Mouse (Mus musculus) midbrain, embryonic 13.5 days (tissue): Measurements from ENCODE around the gene Slf2. TPM values are rescaled to one million over a fixed set of nuclear protein-coding genes. Genes with fewer than 3 reads are reported as not detected.

ENCODE experiments used
- ATAC-seq: fragments of 200-750 bp; cut with Nextera tagmentation; 2 replicates; pipeline ENCODE4 v1.8.0; 2017; ENCODE audit warnings: mild to moderate bottlenecking, moderate TSS enrichment, moderate library complexity
- H3K27ac ChIP-seq: fragments of 300-500 bp; sonication (generic); 2 replicates; pipeline ENCODE4 v1.5.1; 2015; ENCODE audit warnings: inconsistent platforms, mild to moderate bottlenecking, moderate library complexity
- H3K27me3 ChIP-seq: fragments of 300-500 bp; sonication (generic); 2 replicates; pipeline ENCODE4 v1.6.1; 2015; ENCODE audit warnings: mild to moderate bottlenecking, inconsistent platforms
- H3K36me3 ChIP-seq: fragments of 300-500 bp; sonication (generic); 2 replicates; pipeline ENCODE4 v1.6.1; 2015; ENCODE audit warnings: mild to moderate bottlenecking, inconsistent platforms
- H3K4me1 ChIP-seq: fragments of 300-500 bp; sonication (generic); replicated peaks from 2 replicates; pipeline ENCODE4 v1.6.1; 2015; ENCODE audit warnings: inconsistent platforms
- H3K4me2 ChIP-seq: fragments of 300-500 bp; sonication (generic); replicated peaks from 2 replicates; pipeline ENCODE4 v1.6.1; 2015; ENCODE audit warnings: moderate library complexity, mild to moderate bottlenecking, inconsistent platforms
- H3K4me3 ChIP-seq: fragments of 300-500 bp; sonication (generic); replicated peaks from 2 replicates; pipeline ENCODE4 v1.5.1; 2015; ENCODE audit warnings: mild to moderate bottlenecking, inconsistent platforms
- H3K9ac ChIP-seq: fragments of 300-500 bp; sonication (generic); replicated peaks from 2 replicates; pipeline ENCODE4 v1.6.1; 2015; ENCODE audit warnings: mild to moderate bottlenecking, inconsistent platforms
- H3K9me3 ChIP-seq: fragments of 300-500 bp; sonication (generic); 2 replicates; pipeline ENCODE4 v1.6.1; 2016; ENCODE audit warnings: mild to moderate bottlenecking, inconsistent platforms
- WGBS: fragments of 180-500 bp; shearing (Covaris S2); methylation state at CpG from one replicate; pipeline ENCODE4 v1.1.7; 2015; 5-methylcytosine and 5-hydroxymethylcytosine counted together
- polyA plus RNA-seq: library from polyadenylated mRNA; unstranded; fragments of >200 nt; fragmentation: Nextera tagmentation; extraction: Ambion mirVana; gene quantifications from 2 replicates; pipeline ENCODE4 v1.2.1, GENCODE M21; 2015

The Slf2 gene
- polyA plus RNA-seq, 1 experiment from 2014 or later: 30.2 TPM

GRCm38 (mm10) chr19:44918171-44918570, 12.8 kb upstream of the Slf2 start:
- Histone ChIP-seq H3K4me1 (0 out of 2 replicates have a peak, but pooled peaks cover 4% of the 10 kb centered on the region), H3K9ac (no peak overlapping the region), H3K9me3 (no peaks in the 10 kb centered on the region), H3K36me3 (no peaks in the 10 kb centered on the region), H3K4me3 (no peak overlapping the region), H3K27ac (no peak overlapping the region), H3K4me2 (no peak overlapping the region), H3K27me3 (0 out of 2 replicates have a peak, but pooled peaks cover 10% of the 10 kb centered on the region)
- ATAC-seq: no peak
- 88% methylated on average over 6 of the region's 6 CpGs for WGBS

GRCm38 (mm10) chr19:44921466-44922139, 9.3 kb upstream of the Slf2 start:
- H3K36me3 ChIP-seq: no peaks in the 10 kb centered on the region

DNA sequence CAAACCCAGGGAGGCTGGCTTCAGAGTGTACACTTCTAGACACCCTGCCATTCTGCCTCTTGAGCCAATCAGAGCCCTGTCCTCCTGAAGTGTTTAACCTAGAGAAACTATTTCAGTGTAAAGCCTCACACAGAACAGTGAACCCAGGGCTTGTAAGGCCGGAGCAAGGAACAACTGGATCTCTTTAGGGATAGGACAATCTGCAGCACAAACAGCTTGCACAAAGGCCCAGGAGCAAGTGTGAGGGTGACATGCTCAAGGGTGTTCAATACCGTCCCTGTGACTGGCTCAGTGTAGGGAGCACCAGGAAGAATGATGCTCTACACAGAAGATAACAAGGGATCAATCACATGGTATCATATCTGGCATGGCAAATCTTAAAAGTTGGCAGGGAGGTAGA, 8.4 kb upstream of the Slf2 start:
- Histone ChIP-seq H3K4me2 (no peak overlapping the region), H3K36me3 (no peaks in the 10 kb centered on the region), H3K4me3 (no peak overlapping the region), H3K27me3 (peaks cover 27% of the 10 kb centered on the region), H3K9me3 (no peaks in the 10 kb centered on the region), H3K27ac (no peak overlapping the region), H3K4me1 (no peaks in the 10 kb centered on the region), H3K9ac (no peak overlapping the region)
- 78% methylated on average over 2 of the region's 2 CpGs for WGBS
- ATAC-seq: no peak

More at GRCm38 (mm10) chr19:44921466-44922139, 9.3 kb upstream of the Slf2 start:
- Histone ChIP-seq H3K9ac (no peak overlapping the region), H3K9me3 (no peaks in the 10 kb centered on the region), H3K4me1 (no peaks in the 10 kb centered on the region), H3K4me3 (no peak overlapping the region), H3K4me2 (no peak overlapping the region), H3K27me3 (peaks cover 19% of the 10 kb centered on the region), H3K27ac (no peak overlapping the region)
- WGBS: 75% methylated on average over 1 of the region's 1 CpGs
- ATAC-seq: no peak

GRCm38 (mm10) chr19:44924699-44925098, 6.3 kb upstream of the Slf2 start:
- no peak overlapping the region for H3K9ac ChIP-seq
- H3K4me1 ChIP-seq: peaks cover 12% of the 10 kb centered on the region
- H3K4me3 ChIP-seq: no peak overlapping the region
- no peaks in the 10 kb centered on the region for H3K36me3 ChIP-seq
- 82% methylated on average over 5 of the region's 5 CpGs for WGBS
- no peaks in the 10 kb centered on the region for H3K9me3 ChIP-seq
- peaks cover 42% of the 10 kb centered on the region for H3K27me3 ChIP-seq
- no peak for ATAC-seq
- no peak overlapping the region for H3K27ac ChIP-seq
- no peak overlapping the region for H3K4me2 ChIP-seq

GRCm38 (mm10) chr19:44926781-44927180, 4.2 kb upstream of the Slf2 start:
- no peak overlapping the region for H3K4me3 ChIP-seq
- H3K36me3 ChIP-seq: no peaks in the 10 kb centered on the region
- ATAC-seq: no peak
- H3K4me2 ChIP-seq: no peak overlapping the region
- peaks cover 17% of the 10 kb centered on the region for H3K4me1 ChIP-seq
- no peak overlapping the region for H3K9ac ChIP-seq
- WGBS: 79% methylated on average over 6 of the region's 6 CpGs
- peaks cover 38% of the 10 kb centered on the region for H3K27me3 ChIP-seq
- H3K27ac ChIP-seq: no peak overlapping the region
- H3K9me3 ChIP-seq: no peaks in the 10 kb centered on the region

DNA sequence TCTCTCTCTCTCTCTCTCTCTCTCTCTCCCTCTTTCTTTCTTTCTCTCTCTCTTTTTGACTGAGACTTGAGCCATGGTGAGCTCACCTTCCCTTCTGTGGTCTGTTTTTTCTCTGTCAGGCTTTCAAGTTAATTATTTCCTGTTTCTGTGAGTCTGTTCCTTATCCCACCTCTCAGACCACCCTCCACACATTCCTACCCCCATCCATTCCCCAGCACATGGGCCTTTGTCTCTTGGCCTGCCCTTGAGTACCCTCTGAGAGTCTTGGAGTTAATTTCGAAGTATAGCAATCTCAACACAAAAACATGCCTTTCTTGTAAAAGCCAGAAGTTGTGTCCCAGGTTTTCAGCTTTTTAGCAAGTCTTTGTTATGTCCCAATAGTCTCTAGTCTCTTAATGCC, 3.7 kb upstream of the Slf2 start:
- no peak for ATAC-seq
- WGBS: 73% methylated on average over 1 of the region's 1 CpGs
- Histone ChIP-seq H3K27ac (no peak overlapping the region), H3K36me3 (no peaks in the 10 kb centered on the region), H3K4me1 (peaks cover 20% of the 10 kb centered on the region), H3K9me3 (no peaks in the 10 kb centered on the region), H3K4me3 (no peak overlapping the region), H3K9ac (no peak overlapping the region), H3K27me3 (peaks cover 38% of the 10 kb centered on the region), H3K4me2 (no peak overlapping the region)

DNA sequence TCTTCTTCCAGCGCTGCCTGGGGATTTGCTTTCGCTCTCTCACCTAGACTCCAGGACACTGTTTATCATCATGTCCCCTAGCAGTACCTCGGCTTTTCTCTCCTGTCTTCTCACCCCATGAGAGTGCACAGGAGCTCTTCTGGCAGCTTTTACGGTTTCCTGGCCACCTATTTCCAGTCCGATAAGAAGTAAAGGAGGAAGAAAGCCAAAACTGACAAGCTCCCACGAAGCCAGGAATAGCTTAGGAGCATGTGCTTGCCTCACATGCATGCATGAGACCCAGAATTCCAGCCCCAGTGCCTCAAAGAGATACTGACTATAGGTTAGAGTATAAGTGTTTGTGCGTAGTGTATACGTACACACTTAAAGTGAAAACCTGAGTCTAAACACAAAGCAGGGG, 2.8 kb upstream of the Slf2 start:
- no peak overlapping the region for H3K4me3 ChIP-seq
- H3K4me1 ChIP-seq: peaks cover 27% of the 10 kb centered on the region
- H3K9ac ChIP-seq: no peak overlapping the region
- 52% methylated on average over 8 of the region's 8 CpGs for WGBS
- no peak overlapping the region for H3K27ac ChIP-seq
- no peaks in the 10 kb centered on the region for H3K36me3 ChIP-seq
- peaks cover 33% of the 10 kb centered on the region for H3K27me3 ChIP-seq
- no peak for ATAC-seq
- H3K4me2 ChIP-seq: no peak overlapping the region
- no peaks in the 10 kb centered on the region for H3K9me3 ChIP-seq

DNA sequence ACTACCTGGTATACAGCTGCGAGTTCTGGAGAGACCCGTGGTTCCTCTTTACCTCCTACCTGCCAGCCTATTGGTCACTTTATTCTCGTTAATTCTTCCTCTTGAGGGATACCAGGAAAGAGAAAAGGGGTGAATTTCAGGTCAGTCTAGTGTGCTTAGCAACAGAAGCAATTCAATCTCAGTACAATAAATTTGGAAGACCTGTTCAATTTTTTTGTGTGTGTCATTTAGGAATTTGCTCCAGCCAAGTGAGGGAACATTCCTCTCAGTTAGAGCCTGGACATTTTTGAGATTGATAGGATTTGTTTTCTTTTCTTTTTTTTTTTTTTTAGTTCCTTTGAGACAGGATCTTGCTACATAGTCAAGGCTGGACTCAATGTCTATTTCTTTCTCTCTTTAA, 1.7 kb upstream of the Slf2 start:
- no peaks in the 10 kb centered on the region for H3K36me3 ChIP-seq
- no peak overlapping the region for H3K9ac ChIP-seq
- H3K4me3 ChIP-seq: no peak overlapping the region
- H3K4me2 ChIP-seq: no peak overlapping the region
- H3K27me3 ChIP-seq: peaks cover 33% of the 10 kb centered on the region
- no peaks in the 10 kb centered on the region for H3K9me3 ChIP-seq
- ATAC-seq: no peak
- no peak overlapping the region for H3K27ac ChIP-seq
- 23% methylated on average over 3 of the region's 3 CpGs for WGBS
- H3K4me1 ChIP-seq: peaks cover 32% of the 10 kb centered on the region

- Histone ChIP-seq H3K4me1 (peaks cover 32% of the 10 kb centered on the region), H3K9me3 (no peaks in the 10 kb centered on the region), H3K4me3 (no peak overlapping the region), H3K36me3 (no peaks in the 10 kb centered on the region), H3K9ac (no peak overlapping the region), H3K27ac (no peak overlapping the region), H3K4me2 (peak overlapping the region; percentile 62; the same call in 1 of the 2 replicates), H3K27me3 (peaks cover 33% of the 10 kb centered on the region)
- ATAC-seq: no peak
- 33% methylated on average over 10 of the region's 10 CpGs for WGBS
Observed at GRCm38 (mm10) chr19:44929663-44930062, 1.3 kb upstream of the Slf2 start.

DNA sequence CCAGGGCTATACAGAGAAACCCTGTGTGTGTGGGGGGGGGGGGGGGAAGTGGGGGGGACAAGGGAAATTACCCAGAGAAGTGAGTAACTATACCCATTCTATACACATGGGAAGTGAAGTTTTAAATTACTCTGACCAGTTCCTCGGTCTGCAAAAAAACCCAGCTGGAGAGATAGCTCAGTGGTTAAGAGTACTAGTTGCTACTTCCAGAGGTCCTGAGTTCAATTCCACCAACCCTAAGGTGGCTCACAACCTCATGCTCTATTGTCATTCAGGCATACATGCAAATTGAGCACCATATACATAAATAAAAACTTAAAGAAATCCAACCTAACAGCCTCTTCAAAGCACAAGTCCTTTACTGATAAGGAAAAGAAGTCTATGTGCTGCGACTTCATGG, 829 bp upstream of the Slf2 start:
- Histone ChIP-seq H3K9ac (peak overlapping the region; percentile 80; the same call in 1 of the 2 replicates), H3K9me3 (no peaks in the 10 kb centered on the region), H3K4me1 (peaks cover 32% of the 10 kb centered on the region), H3K27ac (no peak overlapping the region), H3K36me3 (peaks cover 3% of the 10 kb centered on the region), H3K4me2 (peak overlapping the region; percentile 62), H3K27me3 (peaks cover 33% of the 10 kb centered on the region), H3K4me3 (peak overlapping the region; percentile 96)
- ATAC-seq: no peak
- whole genome bisulfite sequencing: 44% methylated on average over 2 of the region's 2 CpGs

GRCm38 (mm10) chr19:44931454-44931759, 456 bp downstream of the Slf2 start:
- peak; percentile 96 for ATAC-seq
- 1% methylated on average over 18 of the region's 18 CpGs for WGBS
- peak overlapping the region; percentile 80 for H3K27ac ChIP-seq
- H3K4me1 ChIP-seq: peaks cover 32% of the 10 kb centered on the region
- H3K36me3 ChIP-seq: peaks cover 15% of the 10 kb centered on the region
- peaks cover 25% of the 10 kb centered on the region for H3K27me3 ChIP-seq
- H3K4me3 ChIP-seq: peak overlapping the region; percentile 96
- H3K9me3 ChIP-seq: no peaks in the 10 kb centered on the region
- peak overlapping the region; percentile 85 for H3K9ac ChIP-seq
- H3K4me2 ChIP-seq: peak overlapping the region; percentile 62

GRCm38 (mm10) chr19:44932051-44932450, 1.1 kb downstream of the Slf2 start:
- Histone ChIP-seq H3K9ac (peak overlapping the region; percentile 54; the same call in 1 of the 2 replicates), H3K9me3 (no peaks in the 10 kb centered on the region), H3K27me3 (peaks cover 20% of the 10 kb centered on the region), H3K36me3 (peaks cover 20% of the 10 kb centered on the region), H3K4me3 (peak overlapping the region; percentile 96), H3K27ac (no peak overlapping the region), H3K4me1 (peaks cover 32% of the 10 kb centered on the region), H3K4me2 (peak overlapping the region; percentile 62)
- 67% methylated on average over 5 of the region's 5 CpGs for WGBS
- ATAC-seq: no peak

- H3K27me3 ChIP-seq: peaks cover 9% of the 10 kb centered on the region
- H3K9ac ChIP-seq: no peak overlapping the region
- no peak for ATAC-seq
- H3K27ac ChIP-seq: no peak overlapping the region
- 0 out of 2 replicates have a peak overlapping the region, but pooled peaks have one; percentile 15 for H3K4me2 ChIP-seq
- H3K4me3 ChIP-seq: no peak overlapping the region
- peaks cover 22% of the 10 kb centered on the region for H3K36me3 ChIP-seq
- H3K4me1 ChIP-seq: peaks cover 31% of the 10 kb centered on the region
- no peaks in the 10 kb centered on the region for H3K9me3 ChIP-seq
- 90% methylated on average over 1 of the region's 1 CpGs for WGBS
Observed at GRCm38 (mm10) chr19:44933136-44933535, 2.2 kb downstream of the Slf2 start.
